Mouse (Mus musculus) forebrain, embryonic 16.5 days (tissue): ENCODE measurements around the gene Crebbp. TPM values are rescaled to one million over a fixed set of nuclear protein-coding genes. Genes with fewer than 3 reads are reported as not detected.

Source experiments
- microRNA-seq: library from miRNA; unstranded; fragments of <30 nt; microRNA quantifications from one replicate; pipeline ENCODE4, GENCODE M21; 2017
- polyA plus RNA-seq: library from polyadenylated mRNA; unstranded; fragments of >200 nt; fragmentation: Nextera tagmentation; extraction: Ambion mirVana; gene quantifications from 2 replicates; pipeline ENCODE4 v1.2.1, GENCODE M21; 2015

Gene Crebbp
- polyA plus RNA-seq, 1 experiment from 2014 or later, result 47.4 TPM

Small RNAs within 50 kb of the gene (microRNA-seq; reads per million reads assigned to microRNA genes)
- gene Gm23413, result not detected

Other genes with a start within 250 kb of the Crebbp start
- 0.88 and 1.2 TPM in 2 replicates for gene Nlrc3, start 237.4 kb downstream of the Crebbp start, polyA plus RNA-seq
- gene Slx4, start 210.2 kb downstream of the Crebbp start, polyA plus RNA-seq, result 28.1 and 29.2 TPM in 2 replicates
- 4.9 and 8.6 TPM in 2 replicates for gene Dnase1, start 177.1 kb downstream of the Crebbp start, polyA plus RNA-seq
- gene Trap1, start 136.2 kb downstream of the Crebbp start, polyA plus RNA-seq, result 52.7 and 54.5 TPM in 2 replicates
- gene Adcy9, start 206.5 kb upstream of the Crebbp start, polyA plus RNA-seq, result 2.5 and 2.8 TPM in 2 replicates